Mouse (Mus musculus) kidney, adult 2 months (tissue): Measurements from ENCODE around the gene Vtcn1.

Experiments used
- CTCF ChIP-seq: fragments of 200-500 bp; conservative IDR thresholded peaks from 2 replicates; pipeline ENCODE4 v1.5.1; 2011; ENCODE audit warnings: low read depth, mild to moderate bottlenecking, control low read depth, low read length, moderate library complexity, mixed read lengths; ENCODE audit not compliant: insufficient read depth, insufficient read length
- POLR2A ChIP-seq: fragments of 200-500 bp; IDR thresholded peaks from one replicate; pipeline ENCODE4 v1.6.1; 2011; ENCODE audit warnings: low read depth, low read length, control low read depth

GRCm38 (mm10) chr3:100850468-100850867, 25.2 kb downstream of the Vtcn1 start:
- TF ChIP-seq CTCF (no peak), POLR2A (no peak)
